Mouse (Mus musculus) monocyte, adult 5-6 weeks (primary cell): ENCODE measurements around the gene Gm20518. TPM values are rescaled to one million over a fixed set of nuclear protein-coding genes. Genes with fewer than 3 reads are reported as not detected.

Experiments used
- ATAC-seq: fragments of 153-309, 156-312 bp; replicated peaks from 2 replicates; pipeline ENCODE4 v1.8.0; 2017; ENCODE audit warnings: mild to moderate bottlenecking; ENCODE audit not compliant: low TSS enrichment, insufficient number of reproducible peaks, severe bottlenecking, poor library complexity, low FRiP score
- total RNA-seq: library from RNA; stranded (forward); fragments of 200-1000, 200-491, 200-594 nt; gene quantifications from 3 replicates; pipeline ENCODE4 v1.2.3, GENCODE M21; 2017

The Gm20518 gene
- total RNA-seq, 1 experiment from 2014 or later, result 2.5 TPM

GRCm38 (mm10) chr16:17911052-17911595, 19.7 kb upstream of the Gm20518 start, which contains the start of gene Ess2:
TSS of gene Ess2 (minus strand) at chr16:17911348.
- peak; percentile 92 for ATAC-seq

GRCm38 (mm10) chr16:17898462-17898861, 7.0 kb upstream of the Gm20518 start, which contains the start of the genes Dgcr2 and Tssk2:
TSS of gene Dgcr2 (minus strand) at chr16:17898562.
TSS of gene Tssk2 (plus strand) at chr16:17898637.
- no peak for ATAC-seq

GRCm38 (mm10) chr16:17896091-17896490, 4.6 kb upstream of the Gm20518 start:
- no peak for ATAC-seq

- ATAC-seq, result no peak
Measured at GRCm38 (mm10) chr16:17893923-17894322, 2.5 kb upstream of the Gm20518 start, which contains the start of gene Tssk1. TSS of gene Tssk1 (plus strand) at chr16:17894223.

GRCm38 (mm10) chr16:17892606-17893005, 1.1 kb upstream of the Gm20518 start:
- no peak for ATAC-seq

- 0 out of 2 replicates have a peak, but pooled peaks have one; percentile 20 for ATAC-seq
Measured at GRCm38 (mm10) chr16:17890917-17891566, 429 bp downstream of the Gm20518 start.

GRCm38 (mm10) chr16:17890342-17890727, 1.1 kb downstream of the Gm20518 start:
- ATAC-seq, result no peak

- no peak for ATAC-seq
Measured at GRCm38 (mm10) chr16:17889689-17890341, 1.7 kb downstream of the Gm20518 start.

- ATAC-seq, result no peak
Measured at GRCm38 (mm10) chr16:17884116-17884515, 7.4 kb downstream of the Gm20518 start.

- ATAC-seq, result no peak
Measured at GRCm38 (mm10) chr16:17882196-17882595, 9.3 kb downstream of the Gm20518 start.

GRCm38 (mm10) chr16:17879571-17879970, 11.9 kb downstream of the Gm20518 start:
- ATAC-seq, result no peak

GRCm38 (mm10) chr16:17876096-17876495, 15.4 kb downstream of the Gm20518 start:
- ATAC-seq, result no peak

- no peak for ATAC-seq
Measured at GRCm38 (mm10) chr16:17875174-17875573, 16.3 kb downstream of the Gm20518 start.

- ATAC-seq, result no peak
Measured at GRCm38 (mm10) chr16:17872995-17873394, 18.5 kb downstream of the Gm20518 start.

GRCm38 (mm10) chr16:17871248-17871647, 20.2 kb downstream of the Gm20518 start:
- no peak for ATAC-seq

- no peak for ATAC-seq
Measured at GRCm38 (mm10) chr16:17865770-17866169, 25.7 kb downstream of the Gm20518 start.

GRCm38 (mm10) chr16:17865293-17865692, 26.2 kb downstream of the Gm20518 start:
- ATAC-seq, result no peak

- no peak for ATAC-seq
Measured at GRCm38 (mm10) chr16:17858592-17858991, 32.9 kb downstream of the Gm20518 start.

- no peak for ATAC-seq
Measured at GRCm38 (mm10) chr16:17857157-17857556, 34.3 kb downstream of the Gm20518 start.

- no peak for ATAC-seq
Measured at GRCm38 (mm10) chr16:17853263-17853662, 38.2 kb downstream of the Gm20518 start.
